Mouse (Mus musculus) myocyte (in vitro differentiated cells): Measurements from ENCODE around the gene Elob.

Experiments
- CEBPB ChIP-seq: IDR thresholded peaks from 2 replicates; pipeline ENCODE4 v1.6.1; 2011; ENCODE audit warnings: mild to moderate bottlenecking, moderate library complexity; ENCODE audit not compliant: poor library complexity, insufficient read depth, severe bottlenecking
- E2F4 ChIP-seq: IDR thresholded peaks from one replicate; pipeline ENCODE4 v1.6.1; 2011; ENCODE audit warnings: mild to moderate bottlenecking, control low read depth, moderate library complexity; ENCODE audit not compliant: insufficient read depth
- MAX ChIP-seq: IDR thresholded peaks from one replicate; pipeline ENCODE4 v1.6.1; 2011; ENCODE audit warnings: low read depth, mild to moderate bottlenecking, control low read depth
- MYOD1 ChIP-seq, 3 experiments: IDR thresholded peaks; one replicate each; pipeline ENCODE4 v1.6.1; 2011; ENCODE audit warnings: control low read depth in 2 of 3, low read depth in 2 of 3, mild to moderate bottlenecking in 2 of 3, moderate library complexity in 1 of 3; ENCODE audit not compliant: insufficient read length in 2 of 3, control insufficient read depth in 1 of 3
- MYOG ChIP-seq, 3 experiments: IDR thresholded peaks; one replicate each; pipeline ENCODE4 v1.6.1; 2011; ENCODE audit warnings: control low read depth in 2 of 3, low read depth in 2 of 3, mild to moderate bottlenecking in 2 of 3; ENCODE audit not compliant: insufficient read length in 2 of 3, control insufficient read depth in 1 of 3, insufficient read depth in 1 of 3
- POLR2A ChIP-seq: IDR thresholded peaks from one replicate; pipeline ENCODE4 v1.6.1; 2011; ENCODE audit warnings: low read depth, mild to moderate bottlenecking, control low read depth, moderate library complexity; ENCODE audit not compliant: insufficient read length
- POLR2AphosphoS2 ChIP-seq: IDR thresholded peaks from one replicate; pipeline ENCODE4 v1.6.1; 2011; ENCODE audit warnings: low read depth, control low read depth; ENCODE audit not compliant: insufficient read length
- REST ChIP-seq: IDR thresholded peaks from one replicate; pipeline ENCODE4 v1.6.1; 2011; ENCODE audit warnings: mild to moderate bottlenecking, control low read depth, moderate library complexity; ENCODE audit not compliant: insufficient read depth, insufficient read length
- TCF12 ChIP-seq: IDR thresholded peaks from one replicate; pipeline ENCODE4 v1.6.1; 2011; ENCODE audit warnings: mild to moderate bottlenecking, control low read depth; ENCODE audit not compliant: poor library complexity, insufficient read depth, severe bottlenecking
- TCF3 ChIP-seq: IDR thresholded peaks from one replicate; pipeline ENCODE4 v1.6.1; 2011; ENCODE audit warnings: low read depth, control low read depth; ENCODE audit not compliant: insufficient read length
- USF1 ChIP-seq: IDR thresholded peaks from one replicate; pipeline ENCODE4 v1.6.1; 2011; ENCODE audit warnings: low read depth, mild to moderate bottlenecking, control low read depth, moderate library complexity

DNA sequence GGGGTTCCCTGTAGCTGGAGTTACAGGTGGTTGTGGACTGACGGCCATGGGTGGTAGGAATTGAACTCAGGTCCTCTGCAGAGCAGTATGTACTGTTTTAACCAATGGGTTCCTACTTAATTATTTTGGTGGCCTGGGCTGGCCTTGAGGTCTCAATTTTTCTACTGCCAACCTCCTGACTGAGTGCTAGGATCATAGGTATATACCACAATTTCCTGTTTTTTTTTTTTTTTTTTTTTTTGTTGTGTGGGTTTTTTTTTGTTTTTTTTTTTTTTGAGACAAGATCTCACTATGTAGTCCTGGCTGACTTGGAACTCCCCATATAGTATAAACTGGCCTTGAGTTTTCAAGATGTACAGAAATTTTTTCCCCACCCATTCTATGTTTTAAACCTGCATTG lies 2.3 kb upstream of the Elob start:
- TF ChIP-seq MAX (no peak), POLR2A (no peak), USF1 (no peak), MYOD1 (IDR thresholded peaks at IDR 0.05; ENCODE audit: control insufficient read depth in 1 of 3, insufficient read length in 2 of 3, low read depth in 2 of 3) (no peak), CEBPB (no peak), MYOG (IDR thresholded peaks at IDR 0.05; ENCODE audit: control insufficient read depth in 1 of 3, insufficient read depth in 1 of 3, insufficient read length in 2 of 3, low read depth in 2 of 3) (no peak), POLR2AphosphoS2 (no peak), TCF12 (no peak), REST (no peak), E2F4 (no peak), TCF3 (no peak)
